ENCODE assay signal across 15 mouse cellular contexts in genomic region chr4:127233416-127234125, GRCm38 (mm10). TPM values are rescaled to one million over a fixed set of nuclear protein-coding genes. Genes with fewer than 3 reads are reported as not detected.
A peak's percentile ranks its signal among the peaks of the same experiment; 100 is the strongest.
DNase-seq lines count a peak whose midpoint lies in the region; ATAC-seq and TF ChIP-seq lines count a peak whose summit lies in the region.
"Had no signal": no experiment of that assay in that cellular context is flagged by ENCODE, and none has a peak within 500 bp of the region (broad histone marks: within the 10 kb centered on the region; RNA-seq: fewer than 3 reads in every experiment).

No protein-coding gene starts in this region.

- H3K4me1 ChIP-seq in midbrain, embryonic 10.5 days, result peaks cover 38% of the 10 kb centered on the region
- peaks cover 24% of the 10 kb centered on the region for H3K4me1 ChIP-seq in midbrain, postnatal 0 days (ENCODE audit: insufficient read depth, low read length)
- peaks cover 31% of the 10 kb centered on the region for H3K4me1 ChIP-seq in hindbrain, embryonic 14.5 days (replicated peaks; ENCODE audit: control insufficient read depth, insufficient read depth, low read length)

- H3K4me2 ChIP-seq in midbrain, postnatal 0 days (ENCODE audit: low read depth, low read length, poor library complexity, severe bottlenecking), result no peak overlapping the region
- no peak overlapping the region for H3K4me2 ChIP-seq in hindbrain, embryonic 14.5 days (replicated peaks)
- H3K4me2 ChIP-seq: intestine, embryonic 15.5 days; liver, embryonic 15.5 days; neural tube, embryonic 12.5 days had no signal

- DNase-seq in cerebellum, adult 11 months, result peak; percentile 54
- DNase-seq in cerebellum, adult 8-10 months, result no peak
- no peak for DNase-seq in midbrain, embryonic 10.5 days (ENCODE audit: low spot score)
- DNase-seq in midbrain, postnatal 0 days (ENCODE audit: low spot score), result no peak
- no peak for DNase-seq in hindbrain, embryonic 14.5 days (ENCODE audit: low spot score)
- no peak for DNase-seq in frontal cortex, adult 2 months (ENCODE audit: extremely low spot score in 1 of 2, low spot score in 1 of 2)
- DNase-seq in kidney, adult 18-20 months, result no peak
- no peak for DNase-seq in lung, postnatal 36 days
- DNase-seq: adrenal gland, postnatal 25 days; kidney, postnatal 4 days; retina, postnatal 1 day; spleen, adult 18-20 months had no signal

- H3K36me3 ChIP-seq in midbrain, embryonic 10.5 days, result no peaks in the 10 kb centered on the region
- peaks cover 7% of the 10 kb centered on the region; the same call in 1 of the 2 replicates for H3K36me3 ChIP-seq in midbrain, postnatal 0 days (ENCODE audit: insufficient read depth, low read length)
- H3K36me3 ChIP-seq in hindbrain, embryonic 14.5 days (replicated peaks; ENCODE audit: control insufficient read depth, insufficient read depth), result peaks cover 8% of the 10 kb centered on the region
- H3K36me3 ChIP-seq: intestine, embryonic 15.5 days; liver, embryonic 15.5 days; neural tube, embryonic 12.5 days had no signal

- H3K4me3 ChIP-seq in midbrain, embryonic 10.5 days, result no peak overlapping the region
- no peak overlapping the region for H3K4me3 ChIP-seq in midbrain, postnatal 0 days (ENCODE audit: low read depth, low read length)
- H3K4me3 ChIP-seq in hindbrain, embryonic 14.5 days (replicated peaks; ENCODE audit: low read length), result no peak overlapping the region
- H3K4me3 ChIP-seq: intestine, embryonic 15.5 days; liver, embryonic 15.5 days; neural tube, embryonic 12.5 days had no signal

- TF ChIP-seq CTCF in midbrain, postnatal 0 days (IDR thresholded peaks at IDR 0.05), result no peak

- no peak overlapping the region for H3K9ac ChIP-seq in midbrain, postnatal 0 days (replicated peaks; ENCODE audit: low read length, poor library complexity, severe bottlenecking)
- H3K9ac ChIP-seq in hindbrain, embryonic 14.5 days, result no peak overlapping the region
- H3K9ac ChIP-seq: intestine, embryonic 15.5 days; liver, embryonic 15.5 days; neural tube, embryonic 12.5 days had no signal

- peak overlapping the region; percentile 24; the same call in 1 of the 2 replicates for H3K27ac ChIP-seq in midbrain, embryonic 10.5 days (replicated peaks)
- H3K27ac ChIP-seq in midbrain, postnatal 0 days (ENCODE audit: low read depth, low read length), result no peak overlapping the region
- H3K27ac ChIP-seq in hindbrain, embryonic 14.5 days, result peak overlapping the region; percentile 86
- H3K27ac ChIP-seq: intestine, embryonic 15.5 days; liver, embryonic 15.5 days had no signal

- ATAC-seq in midbrain, postnatal 0 days (ENCODE audit: low FRiP score), result no peak
- no peak for ATAC-seq in hindbrain, embryonic 14.5 days (ENCODE audit: low FRiP score)
- ATAC-seq: intestine, embryonic 15.5 days had no signal

- 90% methylated on average over 40 of the region's 40 CpGs for WGBS in midbrain, embryonic 10.5 days
- WGBS in midbrain, postnatal 0 days, result 92% methylated on average over 40 of the region's 40 CpGs
- 87% methylated on average over 40 of the region's 40 CpGs for WGBS in hindbrain, embryonic 14.5 days

- no peaks in the 10 kb centered on the region for H3K9me3 ChIP-seq in midbrain, embryonic 10.5 days (replicated peaks)
- no peaks in the 10 kb centered on the region for H3K9me3 ChIP-seq in midbrain, postnatal 0 days (ENCODE audit: low read length)
- no peaks in the 10 kb centered on the region for H3K9me3 ChIP-seq in hindbrain, embryonic 14.5 days (ENCODE audit: control insufficient read depth, low read length)
- H3K9me3 ChIP-seq: intestine, embryonic 15.5 days; liver, embryonic 15.5 days; neural tube, embryonic 12.5 days had no signal

- H3K27me3 ChIP-seq in midbrain, embryonic 10.5 days (ENCODE audit: low read depth, poor library complexity, severe bottlenecking), result peaks cover 50% of the 10 kb centered on the region
- H3K27me3 ChIP-seq in midbrain, postnatal 0 days (ENCODE audit: insufficient read depth, low read length), result no peaks in the 10 kb centered on the region
- no peaks in the 10 kb centered on the region for H3K27me3 ChIP-seq in hindbrain, embryonic 14.5 days (ENCODE audit: control insufficient read depth, insufficient read depth, low read length)

RNA-seq across cellular contexts. Expression of gene Smim12, which starts 10.0 kb away (rescaled TPM):
- polyA plus RNA-seq in midbrain, embryonic 10.5 days (2016; fragmentation: Nextera tagmentation; extraction: Ambion mirVana), result 69.3 and 75.2 TPM in 2 replicates
- total RNA-seq in midbrain, postnatal 0 days (2014; rRNA removed), result 26.3 and 38.3 TPM in 2 replicates
- 50.7 and 56.6 TPM in 2 replicates for polyA plus RNA-seq in midbrain, postnatal 0 days (2015; fragmentation: Nextera tagmentation; extraction: Ambion mirVana)
- 53.8 and 60.9 TPM in 2 replicates for polyA plus RNA-seq in hindbrain, embryonic 14.5 days (2014; fragmentation: Nextera tagmentation; extraction: Ambion mirVana)
- polyA plus RNA-seq in frontal cortex, adult 2 months (2012; rRNA removed), result 75.6 and 76.0 TPM in 2 replicates
